Mouse (Mus musculus) layer of hippocampus, adult 18-20 months (tissue): ENCODE data around the gene Tecpr1. TPM values are rescaled to one million over a fixed set of nuclear protein-coding genes. Genes with fewer than 3 reads are reported as not detected.

ENCODE experiments used
- DNase-seq, 2 experiments: peaks; one replicate each; pipeline ENCODE4 v3.0.0; 2022; ENCODE audit warnings: low spot score in 2 of 2
- long read RNA-seq: library from polyadenylated mRNA; stranded (forward); transcript quantifications from one replicate; pipeline ENCODE4 v2.0.0, GENCODE M21; 2021
- total RNA-seq, 2 experiments: library from RNA; stranded (reverse); gene quantifications; 2 replicates each; pipeline ENCODE4 v1.2.3; 2021

The Tecpr1 gene
- total RNA-seq: 100 to 1,000 TPM in 1 of 2 experiments, 10 to 100 TPM in 1; 97.3 to 113 TPM
- long read RNA-seq, full-length matches to known transcripts: 162 of 228 reads
- long read RNA-seq, partial matches to known transcripts: 34 of 228 reads
- long read RNA-seq, other reads (novel, unspliced or antisense): 32 of 228 reads

DNA sequence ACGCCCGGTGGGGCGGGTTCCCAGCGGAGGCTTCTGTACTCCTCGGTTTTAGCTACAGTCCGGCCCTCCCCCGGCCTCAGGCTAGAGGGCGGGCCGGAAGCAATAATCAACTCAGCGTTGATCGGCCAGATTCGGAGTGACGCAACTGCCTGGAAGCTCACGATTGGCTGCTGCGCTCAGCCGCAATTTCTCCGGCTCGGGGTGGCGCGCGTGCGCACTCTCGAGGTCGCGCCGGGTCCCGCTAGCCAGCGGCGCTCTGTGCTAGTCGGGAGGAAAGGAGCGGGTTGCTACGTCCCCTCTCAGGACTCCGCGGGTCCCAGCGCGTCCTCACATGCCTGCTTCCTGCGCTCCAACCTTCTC is at the start of gene Tecpr1:
Tecpr1 (minus strand) TSS at position 113 of the 360 bp plus-strand sequence.
- DNase-seq: peak; percentile 94 to 97

- no peak for DNase-seq
Measured at GRCm38 (mm10) chr5:144271772-144272171, 48.4 kb upstream of the Tecpr1 start.

GRCm38 (mm10) chr5:144271118-144271517 is 47.7 kb upstream of the Tecpr1 start:
- no peak for DNase-seq

GRCm38 (mm10) chr5:144270420-144270819 is 47.0 kb upstream of the Tecpr1 start:
- DNase-seq: no peak

GRCm38 (mm10) chr5:144269926-144270325 is 46.5 kb upstream of the Tecpr1 start:
- DNase-seq: no peak

DNA sequence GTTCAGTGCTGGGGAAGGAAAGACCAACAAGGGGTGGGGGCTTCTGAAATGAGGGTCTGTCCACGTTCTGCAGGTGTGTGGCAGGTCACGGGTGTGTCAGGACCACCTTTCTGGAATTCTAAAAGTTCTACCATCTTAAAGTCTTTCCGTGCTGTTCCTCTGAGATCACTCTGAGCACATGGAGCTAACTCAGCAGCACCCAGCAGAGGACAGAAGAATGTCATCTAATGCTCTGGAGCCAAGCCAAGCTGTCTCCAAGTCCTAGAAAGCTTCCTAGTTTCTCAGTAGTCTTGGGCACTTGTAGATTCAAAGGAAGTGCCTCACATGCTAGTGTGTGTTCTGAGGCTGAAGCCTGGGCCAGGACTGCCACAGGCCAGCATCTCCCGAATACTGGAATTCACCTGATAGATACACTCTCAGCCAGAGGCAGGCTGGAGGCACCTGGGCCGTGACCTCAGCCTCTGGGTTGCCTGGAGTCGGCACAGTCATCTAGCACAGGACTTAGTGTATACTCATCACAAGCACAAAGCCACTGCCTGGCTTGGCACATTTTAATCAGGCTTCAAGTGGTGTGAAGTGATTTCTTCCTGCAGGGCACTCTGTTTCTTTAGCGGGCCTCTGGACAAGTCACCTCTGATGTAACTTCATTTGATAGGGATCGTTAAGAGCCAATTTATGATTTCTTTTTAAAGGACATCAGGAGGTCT is 44.3 kb upstream of the Tecpr1 start:
- DNase-seq: peak in 1 of 2 experiments; percentile 70

GRCm38 (mm10) chr5:144263496-144263895 is 40.1 kb upstream of the Tecpr1 start:
- no peak for DNase-seq

- no peak for DNase-seq
Measured at GRCm38 (mm10) chr5:144263082-144263481, 39.7 kb upstream of the Tecpr1 start.

GRCm38 (mm10) chr5:144261829-144262228 is 38.4 kb upstream of the Tecpr1 start:
- DNase-seq: no peak

DNA sequence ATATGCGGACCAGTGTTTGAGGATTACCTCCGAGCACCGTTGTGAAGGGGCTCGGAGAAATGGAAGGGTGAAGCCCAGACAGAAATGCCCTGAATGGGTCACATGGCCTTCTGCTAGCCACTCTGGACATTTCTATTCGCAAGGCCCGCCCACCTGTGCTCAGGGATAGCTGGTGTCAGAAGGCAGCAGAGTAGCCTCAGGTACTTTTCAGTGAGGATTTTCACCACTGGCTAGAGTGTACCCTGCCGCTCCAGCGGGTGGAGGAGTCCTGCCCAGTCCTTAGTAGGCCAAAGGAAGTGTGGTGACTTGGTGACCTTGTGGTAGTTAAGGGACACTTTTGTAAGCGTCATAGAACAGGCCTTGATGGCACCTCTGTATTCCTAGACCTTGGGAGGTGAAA is 37.9 kb upstream of the Tecpr1 start:
- DNase-seq: no peak

DNA sequence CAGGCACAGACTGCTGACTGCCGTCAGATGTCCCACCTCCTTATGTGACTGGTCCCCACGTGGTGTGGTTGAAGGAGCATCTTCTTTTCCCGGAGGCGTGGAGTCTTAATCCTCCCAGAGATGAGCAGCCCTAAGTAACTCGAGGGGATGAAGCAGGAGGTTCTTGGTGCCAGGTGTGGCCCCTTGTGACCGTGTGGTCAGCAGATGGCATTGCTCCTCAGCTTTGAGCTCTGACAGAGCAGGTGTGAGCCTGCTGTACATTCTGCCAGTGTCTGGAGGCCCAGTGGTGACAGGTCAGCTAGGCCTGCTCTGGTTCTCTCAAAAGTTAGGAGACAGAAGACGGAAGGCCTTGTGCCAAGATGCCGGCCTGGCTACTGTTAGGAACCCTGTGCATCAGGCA is 37.0 kb upstream of the Tecpr1 start:
- DNase-seq: no peak

- DNase-seq: no peak
Measured at GRCm38 (mm10) chr5:144259228-144259627, 35.8 kb upstream of the Tecpr1 start.

DNA sequence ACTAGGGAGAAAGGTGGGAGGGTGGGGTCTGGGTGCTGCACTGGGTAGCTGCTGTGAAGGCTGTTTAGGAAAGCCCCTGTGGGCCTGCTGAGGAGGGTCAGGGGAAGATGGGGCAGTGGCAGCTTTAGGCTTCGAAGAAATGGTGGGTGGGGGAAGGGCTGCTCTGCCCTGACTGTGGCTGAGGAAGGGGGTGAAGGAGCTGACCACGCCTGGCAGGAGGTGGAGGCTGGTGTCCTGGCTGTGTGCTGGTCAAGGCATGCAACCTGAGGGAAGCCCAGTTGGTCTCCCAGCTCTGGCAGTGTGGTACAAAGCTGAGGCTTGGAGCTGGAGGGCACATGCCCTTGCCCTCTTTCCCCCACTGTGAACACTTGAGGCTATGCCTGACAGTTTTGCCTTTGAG is 35.3 kb upstream of the Tecpr1 start:
- no peak for DNase-seq

GRCm38 (mm10) chr5:144258131-144258611 is 34.8 kb upstream of the Tecpr1 start:
- DNase-seq: no peak

DNA sequence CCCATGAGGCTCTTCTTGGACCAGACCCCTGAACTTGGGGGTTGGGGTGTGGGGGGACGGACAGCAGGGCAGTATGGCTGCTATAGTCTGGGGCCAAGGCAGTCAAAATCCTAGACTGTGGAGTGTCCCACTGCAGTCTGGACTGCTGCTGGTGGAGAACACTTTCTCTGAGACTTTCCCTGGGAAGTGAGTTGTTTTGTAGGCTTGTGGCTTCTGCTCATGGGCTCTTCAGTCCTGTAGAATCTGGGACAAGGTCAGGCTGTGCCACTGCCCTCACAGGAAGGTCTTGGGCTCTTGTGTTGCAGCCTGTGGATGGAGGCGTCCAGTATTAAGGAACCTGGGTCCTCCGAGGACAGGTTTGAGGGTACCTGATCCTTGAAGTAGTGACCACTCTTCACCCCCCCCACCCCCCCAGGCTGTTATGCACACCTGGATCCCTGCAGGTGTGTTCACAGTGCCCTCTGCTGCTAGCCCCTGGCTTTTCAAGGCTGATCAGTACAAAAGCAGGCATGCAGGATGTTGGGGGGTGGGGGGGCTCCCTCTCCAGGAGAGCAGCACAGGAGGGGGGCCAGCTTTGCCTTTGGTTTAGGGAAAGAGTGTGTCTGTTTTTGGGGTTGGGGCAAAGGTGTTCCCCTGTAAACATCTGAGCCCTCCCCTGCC is 34.2 kb upstream of the Tecpr1 start:
- DNase-seq: no peak

- no peak for DNase-seq
Measured at GRCm38 (mm10) chr5:144256888-144257287, 33.5 kb upstream of the Tecpr1 start.

- no peak for DNase-seq
Measured at GRCm38 (mm10) chr5:144256541-144256870, 33.1 kb upstream of the Tecpr1 start.

DNA sequence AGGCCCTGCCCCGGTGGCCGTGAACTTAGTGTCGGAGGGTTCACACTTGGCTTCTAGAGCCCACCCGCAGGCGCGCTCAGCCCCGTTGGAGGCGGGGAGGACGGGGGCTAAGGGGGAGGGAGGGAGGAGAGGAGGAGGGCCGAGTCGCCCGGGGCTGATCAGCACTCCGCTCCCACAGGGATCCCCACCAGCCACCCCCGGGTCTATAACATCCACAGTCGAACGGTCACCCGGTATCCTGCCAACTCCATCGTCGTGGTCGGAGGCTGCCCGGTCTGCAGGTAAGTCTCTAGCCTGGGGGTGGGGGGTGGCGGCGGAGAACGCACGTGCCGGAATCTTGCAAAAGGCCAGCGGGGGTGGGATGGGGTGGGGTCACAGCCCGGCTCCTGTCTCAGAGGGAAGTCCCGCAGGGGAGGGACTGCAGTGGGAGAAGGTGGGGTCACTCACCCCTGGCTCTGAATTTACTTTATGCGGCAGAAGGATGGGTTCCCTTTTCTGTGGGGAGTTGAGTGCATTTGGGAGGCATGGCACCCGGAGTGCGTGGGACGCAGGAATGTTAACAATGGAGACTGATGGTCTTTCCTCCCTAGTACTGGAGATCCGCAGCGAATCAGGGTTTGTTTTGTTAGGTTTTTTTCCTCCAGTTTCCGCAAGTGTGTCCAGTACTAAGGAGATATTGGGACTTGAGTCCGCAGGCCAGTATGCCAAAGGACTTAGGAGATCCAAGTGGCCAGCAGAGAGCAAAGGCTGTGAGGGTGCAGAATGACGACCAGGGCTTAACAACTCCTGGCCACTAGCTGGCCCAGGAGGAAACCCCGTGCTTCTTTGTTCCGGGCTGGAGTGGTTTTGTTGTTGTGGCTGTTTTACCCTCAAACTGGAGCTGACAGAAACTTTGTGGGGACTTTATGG is 32.5 kb upstream of the Tecpr1 start:
- DNase-seq: peak in 1 of 2 experiments; percentile 61

- DNase-seq: peak; percentile 68 to 81
Measured at GRCm38 (mm10) chr5:144254811-144255631, 31.6 kb upstream of the Tecpr1 start.

- no peak for DNase-seq
Measured at GRCm38 (mm10) chr5:144254122-144254810, 30.9 kb upstream of the Tecpr1 start.
